Mouse (Mus musculus) T-cell, adult 2 months (primary cell): ENCODE measurements around the gene Igf2r.

Experiments used
- DNase-seq: peaks from one replicate; pipeline ENCODE4 v3.0.0; 2022; ENCODE audit warnings: low spot score

Igf2r gene

DNA sequence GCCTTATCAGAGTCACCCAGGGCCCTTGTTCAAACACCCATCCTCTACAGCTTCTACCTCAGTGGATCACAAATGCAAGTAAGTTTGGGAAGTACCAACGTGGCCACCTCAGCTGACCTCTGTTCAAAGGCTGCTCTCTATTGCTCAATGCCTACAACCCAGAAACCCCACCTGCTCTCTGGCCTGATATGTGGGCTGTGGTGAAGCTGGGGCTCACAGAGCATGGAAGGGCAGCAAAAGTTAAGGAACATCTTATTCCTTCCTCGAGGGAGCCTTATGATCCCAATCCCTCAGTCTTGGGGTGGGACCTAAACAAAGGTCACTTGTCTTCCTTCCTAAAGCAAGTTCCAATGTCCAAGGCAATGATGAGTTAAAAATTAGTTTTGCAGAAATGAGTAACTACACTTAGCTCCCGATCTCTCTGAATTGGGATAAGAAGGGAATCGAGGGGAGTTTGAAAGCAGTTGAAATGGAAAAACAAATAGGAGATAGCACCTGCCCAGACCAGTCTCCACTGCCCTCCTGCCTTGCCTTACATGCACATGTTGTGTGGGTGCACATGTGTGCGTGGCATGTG lies 98.3 kb downstream of the Igf2r start:
- DNase-seq, result no peak

GRCm38 (mm10) chr17:12669363-12669679 lies 100.1 kb downstream of the Igf2r start:
- no peak for DNase-seq

DNA sequence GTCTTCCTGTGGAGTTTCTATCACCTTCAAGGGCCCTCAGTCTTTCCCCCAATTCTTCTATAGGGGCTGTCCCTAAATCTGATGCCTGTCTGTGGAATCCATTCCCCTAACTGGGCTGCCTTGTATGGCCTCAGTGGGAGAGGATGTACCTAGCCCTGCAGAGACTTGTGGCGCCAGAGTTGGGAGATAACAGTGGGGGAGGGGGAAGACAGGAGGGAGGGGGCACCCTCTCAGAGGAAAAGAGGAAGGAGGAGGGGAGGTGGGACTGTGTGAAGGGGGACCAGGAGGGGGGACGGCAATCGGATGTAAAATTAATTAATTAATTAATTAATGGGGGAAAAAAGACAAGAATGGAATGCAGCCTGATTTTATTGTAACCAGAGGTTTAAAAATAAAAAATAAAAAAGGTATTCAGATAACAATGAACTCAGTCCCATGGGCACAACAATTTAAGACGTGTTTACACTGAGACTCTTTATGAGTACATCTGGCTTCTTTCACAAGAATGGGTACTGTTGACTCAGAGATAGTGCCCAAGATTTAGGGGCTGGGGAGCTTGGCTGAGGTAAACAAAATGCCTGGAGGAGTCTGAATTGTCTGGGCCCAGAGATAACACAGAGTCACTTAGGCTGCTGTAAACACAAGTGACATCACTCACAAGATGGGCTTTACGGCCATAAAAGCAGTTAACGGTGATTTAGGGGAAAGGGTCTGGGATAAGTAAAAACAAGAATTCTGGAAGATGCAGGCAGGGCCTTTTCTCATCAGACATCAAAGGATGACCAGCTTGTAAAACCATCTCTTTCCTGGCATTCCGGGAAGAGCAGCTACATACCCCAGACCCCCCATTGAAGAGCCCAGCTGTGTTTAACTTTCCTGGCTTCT lies 100.7 kb downstream of the Igf2r start:
- no peak for DNase-seq

- no peak for DNase-seq
Observed at GRCm38 (mm10) chr17:12664156-12664555, 105.3 kb downstream of the Igf2r start.

DNA sequence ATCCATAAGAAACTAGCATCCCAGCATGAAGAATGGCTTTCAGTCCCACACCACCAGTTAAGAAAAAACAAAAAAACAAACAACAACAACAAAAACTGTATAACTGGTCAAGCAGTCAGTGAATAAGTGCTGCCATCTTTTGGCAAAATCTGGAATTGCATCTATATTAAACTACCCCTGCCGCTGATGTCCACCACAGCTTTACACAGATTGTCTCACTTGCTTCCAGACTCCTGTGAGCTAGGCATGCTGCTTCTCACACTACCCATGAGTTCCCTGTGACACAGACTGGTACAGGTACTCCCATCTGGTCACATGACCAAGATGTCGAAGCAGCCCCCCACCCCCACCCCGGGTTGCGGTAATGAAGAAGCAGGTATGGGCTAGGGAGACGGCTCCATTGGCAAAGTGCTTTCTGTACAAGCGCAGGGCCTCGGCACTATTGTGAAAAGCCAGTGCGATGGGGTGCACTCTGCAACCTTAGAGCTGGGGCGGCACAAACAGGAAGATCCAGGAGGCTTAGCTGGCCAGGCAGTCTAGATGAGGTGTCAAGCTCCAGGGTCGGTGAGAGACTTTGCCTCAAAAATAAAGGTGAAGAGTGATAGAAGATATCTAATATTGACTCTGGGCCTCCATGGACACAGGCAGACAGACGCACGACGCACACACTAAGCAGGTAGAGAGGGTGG lies 108.7 kb downstream of the Igf2r start:
- DNase-seq, result no peak

- no peak for DNase-seq
Observed at GRCm38 (mm10) chr17:12659233-12659632, 110.2 kb downstream of the Igf2r start.

DNA sequence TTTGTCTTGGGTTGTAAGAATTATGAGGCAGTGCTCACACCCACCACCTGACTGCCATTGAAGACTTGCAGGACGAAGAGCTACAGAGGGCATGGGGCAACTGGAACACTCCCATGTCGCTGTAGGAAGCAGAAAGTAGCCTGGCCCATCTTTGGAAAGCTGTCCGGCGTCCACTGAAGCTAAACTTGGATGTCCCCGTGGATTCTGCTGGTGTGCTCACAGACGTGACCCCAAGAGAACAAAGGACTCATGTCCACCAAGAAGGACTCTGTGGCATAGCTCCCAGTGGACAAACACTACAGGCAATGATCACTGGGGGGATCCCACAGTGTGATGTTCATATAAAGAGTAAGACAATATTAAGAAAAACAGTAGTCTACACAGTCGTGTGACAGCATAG lies 110.7 kb downstream of the Igf2r start:
- no peak for DNase-seq

GRCm38 (mm10) chr17:12655826-12656225 lies 113.6 kb downstream of the Igf2r start:
- DNase-seq, result peak; percentile 59

DNA sequence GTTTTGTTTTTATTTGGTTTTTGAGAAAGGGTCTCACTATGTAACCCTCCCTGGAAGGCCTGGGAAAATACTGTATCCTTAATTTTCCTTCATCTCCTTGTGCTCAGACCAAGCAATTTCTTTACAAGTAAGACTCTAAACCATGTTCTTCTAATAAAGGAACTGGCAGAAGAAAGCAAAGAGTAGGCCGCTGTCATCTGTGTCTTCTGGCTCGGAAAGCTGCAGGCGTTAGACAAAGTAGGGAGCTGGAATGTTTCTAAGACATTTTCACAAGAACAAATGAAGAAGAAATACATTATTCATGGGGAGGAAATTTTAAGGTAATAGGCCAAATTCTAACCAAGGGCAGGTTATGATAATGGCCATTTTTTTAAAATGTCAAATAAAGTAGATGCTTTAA lies 115.4 kb downstream of the Igf2r start:
- DNase-seq, result no peak

- DNase-seq, result no peak
Observed at GRCm38 (mm10) chr17:12652604-12653003, 116.9 kb downstream of the Igf2r start.

GRCm38 (mm10) chr17:12645461-12645860 lies 124.0 kb downstream of the Igf2r start:
- no peak for DNase-seq

GRCm38 (mm10) chr17:12641087-12641486 lies 128.4 kb downstream of the Igf2r start:
- no peak for DNase-seq

GRCm38 (mm10) chr17:12639585-12639984 lies 129.9 kb downstream of the Igf2r start:
- no peak for DNase-seq

DNA sequence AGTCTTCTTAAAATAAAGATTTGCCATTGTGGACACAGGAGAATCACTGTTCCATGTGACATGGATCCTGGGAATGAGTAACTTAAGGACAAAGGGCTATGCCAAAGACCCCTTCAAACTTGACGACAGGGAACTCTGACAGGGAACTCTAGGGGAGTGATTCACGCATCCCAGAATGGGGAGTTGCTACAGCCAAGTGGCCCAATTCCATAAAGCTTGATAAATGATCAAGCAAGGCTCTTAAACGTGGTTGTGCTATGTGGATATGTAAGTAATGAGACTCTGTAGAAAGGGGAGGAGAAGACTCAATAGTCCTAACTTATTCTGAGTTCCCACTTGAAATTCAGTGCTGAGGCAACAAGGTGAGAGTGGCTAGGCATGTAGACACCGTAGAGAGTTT lies 134.7 kb downstream of the Igf2r start:
- no peak for DNase-seq
